Mouse (Mus musculus): ENCODE measurements around the gene Il17re.

GRCm38 (mm10) chr6:113473715-113474114, 15.4 kb downstream of the Il17re start:
- TF ChIP-seq POLR2A (IDR thresholded peaks at IDR 0.05; ENCODE audit: insufficient read length, low read depth) (no peak), E2F4 (IDR thresholded peaks at IDR 0.05; ENCODE audit: insufficient read depth) (no peak), MAX (IDR thresholded peaks at IDR 0.05; ENCODE audit: low read depth) (no peak), TCF12 (IDR thresholded peaks at IDR 0.05; ENCODE audit: insufficient read depth, poor library complexity, severe bottlenecking) (no peak), POLR2AphosphoS2 (IDR thresholded peaks at IDR 0.05; ENCODE audit: insufficient read length, low read depth) (no peak), TCF3 (IDR thresholded peaks at IDR 0.05; ENCODE audit: insufficient read length, low read depth) (no peak), REST (IDR thresholded peaks at IDR 0.05; ENCODE audit: insufficient read depth, insufficient read length) (no peak), USF1 (IDR thresholded peaks at IDR 0.05; ENCODE audit: low read depth) (no peak), MYOD1 (IDR thresholded peaks at IDR 0.05; ENCODE audit: control insufficient read depth in 1 of 3, insufficient read length in 2 of 3, low read depth in 2 of 3) (no peak), CEBPB (IDR thresholded peaks at IDR 0.05; ENCODE audit: insufficient read depth, poor library complexity, severe bottlenecking) (no peak), SRF (IDR thresholded peaks at IDR 0.05; ENCODE audit: control insufficient read depth, insufficient read length, low read depth) (no peak)
